Mouse (Mus musculus) embryonic facial prominence, embryonic 11.5 days (tissue): ENCODE results near the gene Csrnp1. TPM values are rescaled to one million over a fixed set of nuclear protein-coding genes. Genes with fewer than 3 reads are reported as not detected.

Experiments used
- ATAC-seq: fragments of 200-750 bp; cut with Nextera tagmentation; replicated peaks from 2 replicates; pipeline ENCODE4 v1.8.0; 2017; ENCODE audit warnings: low read depth; ENCODE audit not compliant: insufficient number of reproducible peaks, low FRiP score, low TSS enrichment
- DNase-seq: peaks from one replicate; pipeline ENCODE4 v3.0.0-alpha.2; 2015; ENCODE audit warnings: low spot score
- H3K27ac ChIP-seq: fragments of 300-500 bp; sonication (generic); replicated peaks from 2 replicates; pipeline ENCODE4 v1.5.1; 2014; ENCODE audit warnings: mild to moderate bottlenecking, low read depth, low read length, control low read depth
- H3K27me3 ChIP-seq: fragments of 300-500 bp; sonication (generic); 2 replicates; pipeline ENCODE4 v1.6.1; 2014; ENCODE audit warnings: mild to moderate bottlenecking, low read length, moderate library complexity, mixed read lengths; ENCODE audit not compliant: control insufficient read depth, insufficient read depth
- H3K36me3 ChIP-seq: fragments of 300-500 bp; sonication (generic); replicated peaks from 2 replicates; pipeline ENCODE4 v1.6.1; 2014; ENCODE audit warnings: low read depth, mild to moderate bottlenecking, low read length, moderate library complexity, mixed read lengths; ENCODE audit not compliant: control insufficient read depth, insufficient read depth
- H3K4me1 ChIP-seq: fragments of 300-500 bp; sonication (generic); 2 replicates; pipeline ENCODE4 v1.6.1; 2014; ENCODE audit warnings: low read length, mixed read lengths; ENCODE audit not compliant: control insufficient read depth, insufficient read depth
- H3K4me2 ChIP-seq: fragments of 300-500 bp; sonication (generic); 2 replicates; pipeline ENCODE4 v1.6.1; 2014; ENCODE audit warnings: low read depth, mild to moderate bottlenecking, control low read depth, low read length, moderate library complexity
- H3K4me3 ChIP-seq: fragments of 300-500 bp; sonication (generic); 2 replicates; pipeline ENCODE4 v1.5.1; 2014; ENCODE audit warnings: low read depth, low read length, control low read depth
- H3K9ac ChIP-seq: fragments of 300-500 bp; sonication (generic); replicated peaks from 2 replicates; pipeline ENCODE4 v1.6.1; 2014; ENCODE audit warnings: mild to moderate bottlenecking, control low read depth, low read length
- H3K9me3 ChIP-seq: fragments of 300-500 bp; sonication (generic); replicated peaks from 2 replicates; pipeline ENCODE4 v1.6.1; 2016; ENCODE audit warnings: mild to moderate bottlenecking, low read length, inconsistent platforms, mixed read lengths; ENCODE audit not compliant: control insufficient read depth
- WGBS: fragments of 180-500 bp; shearing (Covaris S2); extraction: QIAGEN DNeasy Blood & Tissue Kit; methylation state at CpG from one replicate; pipeline ENCODE4 v1.1.7; 2014; 5-methylcytosine and 5-hydroxymethylcytosine counted together
- polyA plus RNA-seq: library from polyadenylated mRNA; unstranded; fragments of >200 nt; fragmentation: Nextera tagmentation; extraction: Ambion mirVana; gene quantifications from 2 replicates; pipeline ENCODE4 v1.2.1, GENCODE M21; 2014

Gene Csrnp1
- polyA plus RNA-seq, 1 experiment from 2014 or later: 2.1 TPM

DNA sequence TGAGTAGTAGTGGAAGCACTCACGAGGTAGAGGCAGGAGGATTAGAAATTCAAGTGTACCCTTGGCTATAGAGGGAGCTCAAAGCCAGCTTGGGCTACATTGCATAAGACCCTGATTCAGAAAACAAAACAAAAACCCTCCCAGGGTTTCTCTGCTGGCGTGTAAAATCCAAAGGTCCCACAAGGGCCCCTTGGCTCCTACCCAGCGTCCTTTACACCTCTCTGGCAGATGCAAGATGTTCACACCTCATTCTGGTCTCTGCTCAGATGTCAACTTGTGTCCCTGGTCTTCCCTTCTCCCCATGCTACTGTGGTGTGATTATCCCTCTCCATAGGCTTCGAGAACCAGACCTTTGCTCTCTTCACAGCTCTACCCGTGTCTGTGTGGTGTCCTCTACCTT lies 16.3 kb upstream of the Csrnp1 start:
- Histone ChIP-seq H3K9ac (no peak overlapping the region), H3K4me1 (peaks cover 3% of the 10 kb centered on the region; the same call in 1 of the 2 replicates), H3K27me3 (no peaks in the 10 kb centered on the region), H3K9me3 (no peaks in the 10 kb centered on the region), H3K4me2 (no peak overlapping the region), H3K36me3 (no peaks in the 10 kb centered on the region), H3K27ac (no peak overlapping the region), H3K4me3 (no peak overlapping the region)
- ATAC-seq (no peak), DNase-seq (no peak)
- WGBS: 75% methylated on average over 5 of the region's 5 CpGs

DNA sequence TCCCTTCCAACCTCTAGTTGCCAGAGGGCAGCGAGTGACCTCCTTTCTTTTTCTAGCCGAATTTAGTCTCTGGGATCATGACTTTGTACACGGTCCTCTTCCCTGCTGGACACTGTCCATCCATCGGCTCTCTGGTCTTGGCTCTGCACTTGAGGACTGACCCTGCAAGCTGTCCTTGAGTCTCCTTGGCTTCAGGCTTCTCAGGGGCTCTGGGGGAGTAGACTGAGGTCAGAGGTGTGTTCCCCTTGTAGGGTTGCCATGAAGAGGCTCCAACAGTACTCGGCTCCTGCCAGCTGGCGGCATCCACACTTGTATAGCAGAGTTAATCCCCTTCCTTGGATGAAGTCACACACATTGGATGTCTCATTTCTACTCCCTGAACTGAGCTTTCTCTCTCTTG lies 15.2 kb upstream of the Csrnp1 start:
- ATAC-seq (no peak), DNase-seq (no peak)
- Histone ChIP-seq H3K36me3 (no peaks in the 10 kb centered on the region), H3K27ac (no peak overlapping the region), H3K4me3 (no peak overlapping the region), H3K27me3 (no peaks in the 10 kb centered on the region), H3K4me2 (no peak overlapping the region), H3K4me1 (peaks cover 3% of the 10 kb centered on the region; the same call in 1 of the 2 replicates), H3K9ac (no peak overlapping the region), H3K9me3 (no peaks in the 10 kb centered on the region)
- 74% methylated on average over 6 of the region's 6 CpGs for WGBS

DNA sequence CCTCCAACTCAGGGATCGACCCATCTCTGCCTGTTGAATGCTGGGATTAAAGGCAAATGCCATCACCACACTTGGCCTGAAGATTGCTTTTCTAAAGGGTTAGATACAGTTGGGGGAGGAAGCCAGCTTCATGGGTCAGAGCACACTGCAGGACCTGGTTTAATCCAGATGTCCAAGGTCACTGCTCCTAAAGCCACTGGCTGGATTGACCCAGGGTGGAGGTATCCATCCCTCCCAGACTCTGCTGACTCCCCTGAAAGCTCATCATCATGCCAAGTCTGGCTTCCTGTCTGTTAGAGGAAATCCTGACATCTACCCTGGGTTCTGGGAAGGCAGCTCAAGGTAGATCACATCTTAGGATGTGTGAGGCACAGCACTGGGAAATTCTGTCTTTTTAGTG lies 14.3 kb upstream of the Csrnp1 start:
- H3K4me3 ChIP-seq: no peak overlapping the region
- H3K9me3 ChIP-seq: no peaks in the 10 kb centered on the region
- no peaks in the 10 kb centered on the region for H3K27me3 ChIP-seq
- H3K27ac ChIP-seq: no peak overlapping the region
- DNase-seq: no peak
- WGBS: 81% methylated on average over 1 of the region's 1 CpGs
- no peak for ATAC-seq
- H3K36me3 ChIP-seq: no peaks in the 10 kb centered on the region
- peaks cover 3% of the 10 kb centered on the region; the same call in 1 of the 2 replicates for H3K4me1 ChIP-seq
- no peak overlapping the region for H3K4me2 ChIP-seq
- no peak overlapping the region for H3K9ac ChIP-seq

DNA sequence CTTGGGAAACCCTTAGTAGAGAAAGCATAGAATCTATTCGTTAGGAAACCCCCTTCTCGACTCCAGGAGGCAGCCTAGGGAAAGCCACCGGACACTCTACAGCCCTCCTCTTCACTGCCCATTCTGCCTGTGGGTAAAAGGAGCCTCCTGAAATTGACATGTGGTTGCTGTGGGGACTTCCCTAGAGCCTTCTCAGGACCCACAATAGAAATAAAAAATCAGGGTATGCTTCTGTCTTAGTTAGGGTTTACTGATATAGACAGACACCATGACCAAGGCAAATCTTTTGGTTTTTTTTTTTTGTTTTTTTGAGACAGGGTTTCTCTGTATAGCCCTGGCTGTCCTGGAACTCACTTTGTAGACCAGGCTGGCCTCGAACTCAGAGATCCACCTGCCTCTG lies 11.6 kb upstream of the Csrnp1 start:
- Histone ChIP-seq H3K27ac (no peak overlapping the region), H3K36me3 (no peaks in the 10 kb centered on the region), H3K4me3 (no peak overlapping the region), H3K4me1 (no peaks in the 10 kb centered on the region), H3K9me3 (no peaks in the 10 kb centered on the region), H3K9ac (no peak overlapping the region), H3K4me2 (no peak overlapping the region), H3K27me3 (no peaks in the 10 kb centered on the region)
- 84% methylated on average over 4 of the region's 4 CpGs for WGBS
- no peak for ATAC-seq
- DNase-seq: no peak

DNA sequence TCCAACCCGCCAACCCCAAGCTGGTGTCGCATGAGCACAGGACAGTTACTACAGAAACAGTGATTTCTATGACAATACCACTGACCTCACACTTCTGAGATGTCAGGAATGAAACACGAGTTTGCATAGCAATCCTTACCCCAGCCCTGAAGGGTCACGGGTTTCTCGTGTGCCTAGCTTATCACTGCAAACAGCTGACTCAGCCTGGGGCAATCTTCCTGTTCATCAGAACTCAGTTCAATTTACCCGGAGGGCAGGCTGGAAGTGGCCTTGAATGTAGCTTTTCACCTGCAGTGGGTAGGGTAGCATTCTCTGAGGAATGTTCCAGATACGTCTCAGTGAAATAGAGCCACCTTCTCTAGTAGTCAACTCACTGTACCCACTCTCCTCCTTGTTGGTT lies 9.7 kb upstream of the Csrnp1 start:
- Histone ChIP-seq H3K9ac (no peak overlapping the region), H3K4me2 (no peak overlapping the region), H3K4me3 (no peak overlapping the region), H3K4me1 (no peaks in the 10 kb centered on the region), H3K27me3 (no peaks in the 10 kb centered on the region), H3K36me3 (no peaks in the 10 kb centered on the region), H3K27ac (no peak overlapping the region), H3K9me3 (no peaks in the 10 kb centered on the region)
- WGBS: 69% methylated on average over 7 of the region's 7 CpGs
- DNase-seq (no peak), ATAC-seq (no peak)

DNA sequence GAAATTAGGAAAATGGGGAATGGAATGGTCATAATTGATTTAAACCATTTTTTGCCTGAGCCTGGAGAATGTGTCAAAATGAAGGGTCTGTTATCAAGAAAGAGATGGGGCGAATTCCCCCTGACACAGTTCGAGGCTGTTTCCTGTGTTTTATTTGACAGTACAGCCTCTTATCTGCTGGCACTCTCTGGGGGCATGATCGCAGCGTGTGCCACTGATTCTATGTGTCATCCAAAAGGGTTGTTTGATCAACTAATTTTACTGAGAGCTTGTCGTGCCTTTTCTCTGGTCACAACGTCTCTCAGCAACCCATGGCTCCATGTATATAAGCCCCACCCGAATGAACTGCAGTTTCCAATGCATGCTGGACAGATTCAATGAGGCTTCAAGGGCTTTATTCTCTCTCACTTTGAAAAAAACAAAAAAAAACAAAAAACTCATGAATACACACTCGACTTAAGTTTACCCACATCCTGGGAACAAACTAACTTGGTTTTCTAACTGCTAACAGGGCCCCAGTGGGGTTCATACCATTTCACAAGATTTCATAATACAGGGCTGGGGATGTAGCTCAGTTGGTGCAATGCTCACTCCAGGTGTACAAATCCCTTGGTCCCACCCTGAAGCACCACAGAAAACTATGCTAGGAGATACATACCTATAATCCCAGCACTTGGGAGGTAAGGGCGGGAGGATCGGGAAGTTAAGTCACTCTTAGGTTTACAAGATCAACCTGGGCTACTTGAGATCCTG lies 8.8 kb upstream of the Csrnp1 start:
- no peaks in the 10 kb centered on the region for H3K36me3 ChIP-seq
- no peak overlapping the region for H3K4me3 ChIP-seq
- ATAC-seq (no peak), DNase-seq (no peak)
- 82% methylated on average over 10 of the region's 10 CpGs for WGBS
- no peak overlapping the region for H3K4me2 ChIP-seq
- H3K9me3 ChIP-seq: no peaks in the 10 kb centered on the region
- H3K4me1 ChIP-seq: no peaks in the 10 kb centered on the region
- H3K27me3 ChIP-seq: no peaks in the 10 kb centered on the region
- no peak overlapping the region for H3K9ac ChIP-seq
- H3K27ac ChIP-seq: no peak overlapping the region

DNA sequence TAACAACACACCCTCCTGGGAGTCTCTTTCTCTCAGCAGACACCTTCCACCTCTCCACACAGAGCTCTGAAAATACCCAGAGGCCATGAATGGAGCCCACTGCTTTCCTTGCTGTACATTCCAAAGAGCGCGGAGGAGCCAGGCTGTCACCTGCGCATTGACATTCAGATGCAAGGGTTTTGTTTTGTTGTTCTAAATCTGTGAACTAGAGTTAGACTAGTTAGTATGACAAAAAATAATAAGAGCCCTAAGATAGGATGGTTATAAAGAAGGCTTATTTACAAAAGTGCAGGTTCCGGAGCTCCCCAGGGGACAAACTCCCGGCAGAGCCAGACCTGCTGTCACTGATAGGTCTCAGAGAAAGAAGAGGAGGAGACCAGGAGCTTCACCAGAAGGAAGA lies 6.9 kb upstream of the Csrnp1 start:
- 17% methylated on average over 5 of the region's 5 CpGs for WGBS
- Histone ChIP-seq H3K4me3 (no peak overlapping the region), H3K9me3 (no peaks in the 10 kb centered on the region), H3K27ac (no peak overlapping the region), H3K27me3 (no peaks in the 10 kb centered on the region), H3K4me1 (no peaks in the 10 kb centered on the region), H3K9ac (no peak overlapping the region), H3K36me3 (no peaks in the 10 kb centered on the region), H3K4me2 (no peak overlapping the region)
- DNase-seq: no peak
- no peak for ATAC-seq

DNA sequence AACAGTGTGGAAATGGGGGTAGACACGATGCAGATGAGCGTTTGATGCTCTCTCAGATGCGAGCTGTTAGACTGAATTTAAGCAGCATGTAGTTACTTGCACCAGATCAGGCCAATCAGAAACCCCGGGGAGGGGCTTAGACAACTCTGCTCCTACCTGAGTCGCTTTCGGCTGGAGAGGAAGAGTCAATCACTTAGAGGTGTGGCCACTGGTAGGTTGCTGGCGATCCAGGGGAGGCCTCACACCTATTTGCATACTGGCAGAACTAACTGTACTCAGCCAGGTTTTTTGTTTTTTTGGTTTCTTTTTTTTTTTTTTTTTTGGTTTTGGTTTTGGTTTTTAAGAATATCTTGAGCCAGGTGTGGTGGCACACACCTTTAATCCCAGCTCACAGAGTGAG lies 3.8 kb upstream of the Csrnp1 start:
- Histone ChIP-seq H3K4me1 (peaks cover 6% of the 10 kb centered on the region), H3K27ac (no peak overlapping the region), H3K9ac (no peak overlapping the region), H3K4me3 (no peak overlapping the region), H3K27me3 (no peaks in the 10 kb centered on the region), H3K36me3 (no peaks in the 10 kb centered on the region), H3K4me2 (no peak overlapping the region), H3K9me3 (no peaks in the 10 kb centered on the region)
- DNase-seq: no peak
- no peak for ATAC-seq
- 39% methylated on average over 7 of the region's 7 CpGs for WGBS
